Mouse (Mus musculus) lung, embryonic 14.5 days (tissue): ENCODE results near the gene Ccdc22. TPM values are rescaled to one million over a fixed set of nuclear protein-coding genes. Genes with fewer than 3 reads are reported as not detected.

Source experiments
- ATAC-seq: fragments of 200-750 bp; cut with Nextera tagmentation; 2 replicates; pipeline ENCODE4 v1.8.0; 2017; ENCODE audit warnings: mild to moderate bottlenecking, moderate TSS enrichment, moderate library complexity; ENCODE audit not compliant: insufficient read depth
- DNase-seq: peaks from one replicate; pipeline ENCODE4 v3.0.0-alpha.2; 2015
- H3K27ac ChIP-seq: fragments of 300-500 bp; sonication (generic); 2 replicates; pipeline ENCODE4 v1.5.1; 2014; ENCODE audit warnings: low read depth, mild to moderate bottlenecking, moderate library complexity
- H3K27me3 ChIP-seq: fragments of 300-500 bp; sonication (generic); 2 replicates; pipeline ENCODE4 v1.6.1; 2014; ENCODE audit warnings: low read length, control low read depth; ENCODE audit not compliant: insufficient read depth
- H3K36me3 ChIP-seq: fragments of 300-500 bp; sonication (generic); 2 replicates; pipeline ENCODE4 v1.6.1; 2014; ENCODE audit warnings: control low read depth; ENCODE audit not compliant: insufficient read depth
- H3K4me1 ChIP-seq: fragments of 300-500 bp; sonication (generic); 2 replicates; pipeline ENCODE4 v1.6.1; 2014; ENCODE audit warnings: antibody characterized with exemption, control low read depth; ENCODE audit not compliant: insufficient read depth
- H3K4me2 ChIP-seq: fragments of 300-500 bp; sonication (generic); 2 replicates; pipeline ENCODE4 v1.6.1; 2014; ENCODE audit warnings: mild to moderate bottlenecking
- H3K4me3 ChIP-seq: fragments of 300-500 bp; sonication (generic); 2 replicates; pipeline ENCODE4 v1.5.1; 2014; ENCODE audit warnings: low read depth, low read length
- H3K9ac ChIP-seq: fragments of 300-500 bp; sonication (generic); 2 replicates; pipeline ENCODE4 v1.6.1; 2014
- H3K9me3 ChIP-seq: fragments of 300-500 bp; sonication (generic); 2 replicates; pipeline ENCODE4 v1.6.1; 2016; ENCODE audit warnings: low read depth, low read length, control low read depth
- CTCF ChIP-seq: IDR thresholded peaks from 2 replicates; pipeline ENCODE4 v1.5.1; 2016; ENCODE audit warnings: antibody characterized with exemption, low read depth
- WGBS: fragments of 180-500 bp; shearing (Covaris S2); extraction: QIAGEN DNeasy Blood & Tissue Kit; methylation state at CpG from one replicate; pipeline ENCODE4 v1.1.7; 2014; 5-methylcytosine and 5-hydroxymethylcytosine counted together
- polyA plus RNA-seq: library from polyadenylated mRNA; unstranded; fragments of >200 nt; fragmentation: Nextera tagmentation; extraction: Ambion mirVana; gene quantifications from 2 replicates; pipeline ENCODE4 v1.2.1, GENCODE M21; 2014

Ccdc22 gene
- polyA plus RNA-seq, 1 experiment from 2014 or later, result 28.6 TPM

- H3K4me2 ChIP-seq, result peak overlapping the region; percentile 62
- 81% methylated on average over 7 of the region's 7 CpGs for WGBS
- no peaks in the 10 kb centered on the region for H3K27me3 ChIP-seq
- H3K4me1 ChIP-seq, result no peaks in the 10 kb centered on the region
- no peak for TF ChIP-seq CTCF
- H3K36me3 ChIP-seq, result peaks cover 8% of the 10 kb centered on the region; the same call in 1 of the 2 replicates
- no peaks in the 10 kb centered on the region for H3K9me3 ChIP-seq
- no peak overlapping the region for H3K4me3 ChIP-seq
- ATAC-seq (no peak), DNase-seq (no peak)
- no peak overlapping the region for H3K27ac ChIP-seq
- no peak overlapping the region for H3K9ac ChIP-seq
Measured at GRCm38 (mm10) chrX:7604004-7604403, 1.3 kb downstream of the Ccdc22 start.

GRCm38 (mm10) chrX:7595371-7595770 lies 9.9 kb downstream of the Ccdc22 start:
- no peak overlapping the region for H3K27ac ChIP-seq
- no peak for TF ChIP-seq CTCF
- ATAC-seq, result no peak
- no peaks in the 10 kb centered on the region for H3K27me3 ChIP-seq
- no peak overlapping the region for H3K4me2 ChIP-seq
- no peak overlapping the region for H3K9ac ChIP-seq
- no peaks in the 10 kb centered on the region for H3K4me1 ChIP-seq
- H3K9me3 ChIP-seq, result no peaks in the 10 kb centered on the region
- no peak for DNase-seq
- H3K36me3 ChIP-seq, result peaks cover 14% of the 10 kb centered on the region; the same call in 1 of the 2 replicates
- 68% methylated on average over 9 of the region's 9 CpGs for WGBS
- H3K4me3 ChIP-seq, result no peak overlapping the region

GRCm38 (mm10) chrX:7586356-7586755 lies 19.0 kb downstream of the Ccdc22 start:
- no peak overlapping the region for H3K9ac ChIP-seq
- H3K9me3 ChIP-seq, result no peaks in the 10 kb centered on the region
- no peak overlapping the region for H3K4me3 ChIP-seq
- no peaks in the 10 kb centered on the region for H3K4me1 ChIP-seq
- TF ChIP-seq CTCF, result no peak
- DNase-seq (no peak), ATAC-seq (no peak)
- H3K36me3 ChIP-seq, result no peaks in the 10 kb centered on the region
- no peak overlapping the region for H3K27ac ChIP-seq
- H3K27me3 ChIP-seq, result no peaks in the 10 kb centered on the region
- 100% methylated on average over 3 of the region's 5 CpGs for WGBS
- no peak overlapping the region for H3K4me2 ChIP-seq

GRCm38 (mm10) chrX:7583881-7584280 lies 21.4 kb downstream of the Ccdc22 start:
- H3K4me1 ChIP-seq, result no peaks in the 10 kb centered on the region
- H3K36me3 ChIP-seq, result no peaks in the 10 kb centered on the region
- H3K27me3 ChIP-seq, result no peaks in the 10 kb centered on the region
- ATAC-seq (no peak), DNase-seq (no peak)
- WGBS, result 91% methylated on average over 11 of the region's 11 CpGs
- H3K9me3 ChIP-seq, result no peaks in the 10 kb centered on the region
- no peak overlapping the region for H3K4me2 ChIP-seq
- no peak overlapping the region for H3K9ac ChIP-seq
- no peak overlapping the region for H3K4me3 ChIP-seq
- no peak for TF ChIP-seq CTCF
- no peak overlapping the region for H3K27ac ChIP-seq

GRCm38 (mm10) chrX:7581151-7581550 lies 24.2 kb downstream of the Ccdc22 start:
- no peak overlapping the region for H3K9ac ChIP-seq
- no peak for TF ChIP-seq CTCF
- 97% methylated on average over 2 of the region's 2 CpGs for WGBS
- no peak overlapping the region for H3K4me2 ChIP-seq
- H3K27me3 ChIP-seq, result no peaks in the 10 kb centered on the region
- ATAC-seq (no peak), DNase-seq (no peak)
- no peaks in the 10 kb centered on the region for H3K36me3 ChIP-seq
- H3K4me3 ChIP-seq, result no peak overlapping the region
- H3K4me1 ChIP-seq, result no peaks in the 10 kb centered on the region
- H3K9me3 ChIP-seq, result no peaks in the 10 kb centered on the region
- H3K27ac ChIP-seq, result no peak overlapping the region

- ATAC-seq (no peak), DNase-seq (no peak)
- no peaks in the 10 kb centered on the region for H3K9me3 ChIP-seq
- H3K27ac ChIP-seq, result 0 out of 2 replicates have a peak overlapping the region, but pooled peaks have one; percentile 30
- H3K4me2 ChIP-seq, result peak overlapping the region; percentile 72
- WGBS, result 25% methylated on average over 5 of the region's 6 CpGs
- H3K36me3 ChIP-seq, result no peaks in the 10 kb centered on the region
- no peaks in the 10 kb centered on the region for H3K4me1 ChIP-seq
- TF ChIP-seq CTCF, result no peak
- peak overlapping the region; percentile 53 for H3K4me3 ChIP-seq
- no peak overlapping the region for H3K9ac ChIP-seq
- H3K27me3 ChIP-seq, result no peaks in the 10 kb centered on the region
Measured at GRCm38 (mm10) chrX:7574885-7575231, 30.5 kb downstream of the Ccdc22 start.

GRCm38 (mm10) chrX:7574087-7574884 lies 31.0 kb downstream of the Ccdc22 start, which contains the start of gene Ppp1r3f:
Ppp1r3f (minus strand) TSS chrX:7574283.
- WGBS, result 12% methylated on average over 64 of the region's 65 CpGs
- H3K9me3 ChIP-seq, result no peaks in the 10 kb centered on the region
- ATAC-seq (peak; percentile 98), DNase-seq (peak; percentile 93)
- H3K9ac ChIP-seq, result peak within 1 kb of the TSS; percentile 67
- H3K36me3 ChIP-seq, result no peaks in the 10 kb centered on the region
- H3K27me3 ChIP-seq, result no peaks in the 10 kb centered on the region
- peak within 1 kb of the TSS; percentile 72 for H3K4me2 ChIP-seq
- peak within 1 kb of the TSS; percentile 73 for H3K27ac ChIP-seq
- peak within 1 kb of the TSS; percentile 53 for H3K4me3 ChIP-seq
- TF ChIP-seq CTCF, result no peak
- no peaks in the 10 kb centered on the region for H3K4me1 ChIP-seq
